Mouse (Mus musculus) macrophage (primary cell): Measurements from ENCODE around the gene Nat9. TPM values are rescaled to one million over a fixed set of nuclear protein-coding genes. Genes with fewer than 3 reads are reported as not detected.

Experiments used
- H3K27ac ChIP-seq: fragments of 350-480 bp; formaldehyde crosslinking; 2 replicates; pipeline ENCODE4 v1.9.0; 2021
- H3K36me3 ChIP-seq: fragments of 350-480 bp; formaldehyde crosslinking; 2 replicates; pipeline ENCODE4 v1.9.0; 2021; ENCODE audit errors: inconsistent target
- H3K4me3 ChIP-seq: fragments of 350-480 bp; formaldehyde crosslinking; 2 replicates; pipeline ENCODE4 v1.9.0; 2021; ENCODE audit errors: inconsistent target
- H3K79me2 ChIP-seq: fragments of 350-480 bp; formaldehyde crosslinking; 2 replicates; pipeline ENCODE4 v1.9.0; 2021; ENCODE audit errors: inconsistent target
- WGBS: methylation state at CpG from one replicate; pipeline ENCODE4 v1.1.7; 2026; ENCODE audit warnings: inconsistent platforms; ENCODE audit not compliant: missing documents; 5-methylcytosine and 5-hydroxymethylcytosine counted together
- polyA plus RNA-seq: library from polyadenylated mRNA; stranded (reverse); fragments of 250-400 nt; gene quantifications from 3 replicates; pipeline ENCODE4 v1.2.4, GENCODE M21; 2018; ENCODE audit warnings: inconsistent platforms

Gene Nat9
- polyA plus RNA-seq, 1 experiment from 2014 or later = 79.6 TPM

GRCm38 (mm10) chr11:115133800-115134199 lies 53.9 kb downstream of the Nat9 start, which contains the start of gene Cd300lf:
Cd300lf (minus strand) TSS chr11:115133992.
- 5% methylated on average over 8 of the region's 8 CpGs for WGBS
- peak within 1 kb of the TSS; percentile 60 for H3K4me3 ChIP-seq
- peaks cover under 1% of the 10 kb centered on the region; the same call in 1 of the 2 replicates for H3K36me3 ChIP-seq
- peaks cover 50% of the 10 kb centered on the region for H3K79me2 ChIP-seq
- H3K27ac ChIP-seq = peak within 1 kb of the TSS; percentile 91

Other genes starting within 250 kb of the Nat9 start
- 0.56 TPM in 1 of 3 replicates, not detected in the others for gene Cd300c, start 218.7 kb downstream of the Nat9 start, polyA plus RNA-seq
- 65.0 to 269 TPM (median 145 TPM) in 3 replicates for gene Cd300ld, start 197.9 kb downstream of the Nat9 start, polyA plus RNA-seq
- gene Cd300c2, start 186.0 kb downstream of the Nat9 start, polyA plus RNA-seq = 329 to 356 TPM (median 335 TPM) in 3 replicates
- gene Cd300ld2, start 171.7 kb downstream of the Nat9 start, polyA plus RNA-seq = 0.44 to 2.5 TPM (median 1.1 TPM) in 3 replicates
- 22.8 to 58.2 TPM (median 33.8 TPM) in 3 replicates for gene Cd300ld4, start 160.8 kb downstream of the Nat9 start, polyA plus RNA-seq
- 8.7 to 52.5 TPM (median 20.9 TPM) in 3 replicates for gene Cd300ld5, start 150.1 kb downstream of the Nat9 start, polyA plus RNA-seq
- gene Cd300ld3, start 139.4 kb downstream of the Nat9 start, polyA plus RNA-seq = 341 to 1,001 TPM (median 699 TPM) in 3 replicates
- 0.23 to 1.8 TPM (median 0.40 TPM) in 3 replicates for gene Cd300e, start 125.7 kb downstream of the Nat9 start, polyA plus RNA-seq
- gene Rab37, start 96.4 kb downstream of the Nat9 start, polyA plus RNA-seq = 0.43 to 1.1 TPM (median 0.64 TPM) in 3 replicates
- gene Cd300lf, start 53.9 kb downstream of the Nat9 start, polyA plus RNA-seq = 76.9 to 122 TPM (median 90.4 TPM) in 3 replicates
- 158 to 302 TPM (median 169 TPM) in 3 replicates for gene Slc9a3r1, start 24.5 kb downstream of the Nat9 start, polyA plus RNA-seq
- 86.7 to 149 TPM (median 97.3 TPM) in 3 replicates for gene Tmem104, start 372 bp downstream of the Nat9 start, polyA plus RNA-seq
- not detected in 3 replicates for gene Grin2c, start 79.4 kb upstream of the Nat9 start, polyA plus RNA-seq
- gene Fdxr, start 89.2 kb upstream of the Nat9 start, polyA plus RNA-seq = 2.3 to 6.0 TPM (median 4.3 TPM) in 3 replicates
- 0.52 to 1.4 TPM (median 0.90 TPM) in 3 replicates for gene Fads6, start 109.8 kb upstream of the Nat9 start, polyA plus RNA-seq
- not detected in 3 replicates for gene Otop2, start 119.3 kb upstream of the Nat9 start, polyA plus RNA-seq
- not detected in 3 replicates for gene Ush1g, start 134.2 kb upstream of the Nat9 start, polyA plus RNA-seq
- not detected in 3 replicates for gene Otop3, start 146.9 kb upstream of the Nat9 start, polyA plus RNA-seq
- not detected in 3 replicates for gene Hid1, start 179.9 kb upstream of the Nat9 start, polyA plus RNA-seq
- gene Cdr2l, start 194.1 kb upstream of the Nat9 start, polyA plus RNA-seq = 0.06 TPM in 1 of 3 replicates, not detected in the others
- gene Mrpl58, start 215.9 kb upstream of the Nat9 start, polyA plus RNA-seq = 33.0 to 43.0 TPM (median 39.2 TPM) in 3 replicates
- gene Atp5h, start 232.1 kb upstream of the Nat9 start, polyA plus RNA-seq = 377 to 621 TPM (median 390 TPM) in 3 replicates
- 13.7 to 21.3 TPM (median 17.9 TPM) in 3 replicates for gene Kctd2, start 232.3 kb upstream of the Nat9 start, polyA plus RNA-seq